Mouse (Mus musculus) right cerebral cortex, adult 18-20 months (tissue): Measurements from ENCODE around the gene Mrpl48.
"Not testable (repeated sequence)": the region's sequence is repeated elsewhere in the genome, so short reads cannot be mapped to it uniquely, and the experiment has no call there.

Experiments used
- DNase-seq: peaks from one replicate; pipeline ENCODE4 v3.0.0; 2022; ENCODE audit warnings: mixed read lengths

Mrpl48 gene

GRCm38 (mm10) chr7:100582727-100583236, 25.3 kb downstream of the Mrpl48 start:
- peak; percentile 90 for DNase-seq

- DNase-seq: no peak
These were observed 25.9 kb downstream of the Mrpl48 start for GRCm38 (mm10) chr7:100582235-100582634.

DNA sequence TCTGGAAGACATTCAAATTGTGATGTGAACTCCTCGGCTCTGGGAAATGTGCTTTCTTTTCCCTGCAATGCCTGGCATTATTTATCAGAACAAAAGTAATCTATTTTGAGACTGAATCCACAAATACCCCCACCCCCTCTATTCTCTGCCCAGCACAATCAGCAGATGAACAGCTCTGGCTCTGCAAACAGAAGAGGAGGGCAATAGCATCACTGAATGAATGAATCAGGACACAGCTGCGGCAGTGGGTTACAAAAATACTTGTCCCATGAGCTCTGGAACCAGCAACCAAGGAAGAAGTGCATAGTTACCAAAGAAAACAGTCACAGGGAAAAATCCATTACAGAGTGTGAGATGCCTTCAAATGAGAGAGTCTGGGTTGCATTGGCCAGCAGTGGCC, 29.3 kb downstream of the Mrpl48 start:
- DNase-seq: peak; percentile 37

GRCm38 (mm10) chr7:100572704-100573103, 35.4 kb downstream of the Mrpl48 start:
- DNase-seq: no peak

- DNase-seq: no peak
These were observed 36.0 kb downstream of the Mrpl48 start for GRCm38 (mm10) chr7:100572061-100572460.

DNA sequence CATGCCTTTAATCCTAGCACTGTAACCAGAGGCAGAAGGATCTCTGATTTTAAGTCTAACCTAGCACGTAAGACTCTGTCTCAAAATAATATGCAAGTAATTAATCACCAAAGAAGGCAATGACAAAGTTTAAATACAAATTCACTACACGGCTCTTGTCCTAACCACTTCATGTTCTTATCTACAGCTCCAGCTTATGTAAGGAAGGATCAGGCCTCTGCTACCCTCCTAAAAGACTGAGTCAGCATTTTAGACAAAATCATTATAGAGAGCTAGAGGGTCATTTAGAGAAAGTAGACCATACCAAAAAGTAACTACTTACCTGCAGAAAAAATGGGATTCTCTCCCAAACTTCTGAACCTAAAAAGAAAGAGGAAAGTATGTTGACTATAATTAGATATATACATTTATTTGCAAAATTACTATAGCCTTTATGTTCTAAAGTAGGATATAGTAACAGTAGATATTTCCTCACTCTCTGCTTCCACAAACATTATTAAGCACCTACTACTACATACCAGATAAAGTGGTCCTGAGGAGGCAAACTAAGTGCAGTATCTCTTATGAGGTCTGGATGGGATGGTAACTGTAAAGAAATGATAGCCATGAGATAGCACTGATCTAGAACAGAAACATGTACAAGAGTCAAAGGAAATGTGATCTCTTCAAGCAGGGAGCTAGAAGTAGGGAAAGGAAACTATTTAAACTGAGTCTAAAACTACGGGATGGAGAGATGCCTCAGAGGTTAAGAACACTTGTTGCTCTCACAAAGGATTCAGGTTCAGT, 37.0 kb downstream of the Mrpl48 start:
- DNase-seq: no peak

- no peak for DNase-seq
These were observed 38.2 kb downstream of the Mrpl48 start for GRCm38 (mm10) chr7:100569907-100570306.

DNA sequence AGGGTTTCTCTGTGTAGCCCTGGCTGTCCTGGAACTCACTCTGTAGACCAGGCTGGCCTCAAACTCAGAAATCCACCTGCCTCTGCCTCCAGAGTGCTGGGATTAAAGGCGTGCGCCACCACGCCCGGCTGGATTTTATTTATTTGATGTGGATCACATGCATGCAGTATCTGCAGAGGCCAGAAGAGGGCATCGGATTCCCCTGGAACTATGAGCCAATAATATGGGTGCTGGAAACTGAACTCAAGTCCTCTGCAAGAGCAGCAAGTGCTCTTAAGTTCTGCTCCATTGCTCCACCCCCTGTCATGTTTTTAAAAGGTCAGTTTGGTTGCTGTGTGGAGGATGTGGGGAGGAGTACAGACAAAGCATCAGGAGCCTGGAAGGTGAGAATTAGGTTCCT, 40.9 kb downstream of the Mrpl48 start:
- not testable (repeated sequence) for DNase-seq

GRCm38 (mm10) chr7:100561861-100562587, 46.1 kb downstream of the Mrpl48 start:
- DNase-seq: no peak

GRCm38 (mm10) chr7:100559331-100559730, 48.8 kb downstream of the Mrpl48 start:
- DNase-seq: no peak

DNA sequence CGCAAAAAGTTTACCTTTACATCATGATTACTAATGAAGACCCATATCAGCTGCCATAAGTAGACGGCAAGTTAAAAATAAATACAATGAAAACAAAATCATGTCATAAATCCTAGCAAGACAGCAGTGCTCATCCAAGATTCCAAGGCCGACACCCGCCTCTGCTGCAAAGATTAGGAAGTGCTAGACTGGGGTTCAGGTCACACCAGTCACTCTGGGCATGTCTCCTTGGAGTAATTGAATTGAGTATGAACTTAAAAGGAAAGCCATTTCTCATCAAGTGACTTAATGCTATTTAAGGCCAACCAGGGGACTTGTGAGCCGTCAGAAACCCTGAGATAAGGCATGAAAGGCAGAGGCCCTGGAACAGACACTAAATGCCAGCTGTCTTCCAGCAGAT, 50.9 kb downstream of the Mrpl48 start:
- no peak for DNase-seq

DNA sequence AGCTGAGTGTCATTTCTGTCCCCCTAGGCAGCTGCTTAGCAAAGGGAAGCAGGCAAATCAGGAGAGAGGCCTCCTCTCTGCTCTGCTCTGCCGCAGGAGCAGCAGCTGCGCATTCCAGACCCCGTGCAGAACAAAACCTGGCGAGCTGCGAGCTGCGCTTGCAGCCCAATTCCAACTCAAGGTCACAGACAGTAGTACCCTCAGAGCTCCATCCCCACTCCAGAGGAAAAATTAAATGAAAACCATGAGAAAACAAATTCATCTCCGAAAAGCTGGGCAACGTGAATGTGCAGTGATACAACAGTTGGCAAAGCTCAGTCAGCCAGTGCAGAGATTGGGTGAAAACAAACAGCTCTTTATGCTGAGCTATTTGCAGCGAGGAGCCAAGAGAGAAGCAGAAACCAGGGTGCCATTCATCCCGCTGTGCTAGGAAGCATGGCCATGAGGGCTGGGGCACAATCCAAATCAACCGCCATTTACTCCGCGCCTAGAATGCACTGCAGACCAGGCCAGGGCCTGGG, 52.6 kb downstream of the Mrpl48 start:
- peak; percentile 73 for DNase-seq

- DNase-seq: no peak
These were observed 53.2 kb downstream of the Mrpl48 start for GRCm38 (mm10) chr7:100554939-100555338.

DNA sequence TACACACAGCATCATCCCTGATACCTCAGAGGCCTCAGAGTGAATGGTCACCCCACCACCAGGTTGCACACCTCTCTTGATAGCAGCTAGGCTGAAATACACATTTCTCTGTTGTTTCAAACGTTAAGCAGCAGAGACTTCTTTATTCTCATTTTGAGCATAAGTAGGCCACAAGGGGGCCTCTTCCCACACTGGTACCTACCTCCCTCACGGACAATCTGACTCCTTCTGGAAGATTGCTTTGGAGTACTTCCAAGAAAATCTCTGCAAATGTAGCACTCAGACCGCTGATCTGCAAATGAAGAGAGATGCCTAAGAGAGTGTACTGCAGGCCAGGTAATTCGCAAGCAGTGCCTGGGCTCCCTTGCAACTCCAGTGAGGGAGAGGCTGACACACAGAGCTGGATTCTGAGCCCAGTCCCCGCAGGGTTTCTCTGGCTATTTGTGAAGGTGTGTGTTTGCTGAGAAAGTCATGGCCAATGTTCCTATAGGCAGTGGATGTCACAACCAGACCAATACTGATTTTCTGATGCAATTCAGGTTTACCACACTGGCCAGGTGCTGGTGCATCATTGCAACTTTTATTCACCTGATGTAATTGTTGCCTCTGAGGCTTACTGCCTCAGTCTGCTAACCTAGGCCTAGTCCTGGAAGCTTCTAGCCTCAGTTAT, 57.6 kb downstream of the Mrpl48 start:
- peak; percentile 65 for DNase-seq

GRCm38 (mm10) chr7:100549796-100550195, 58.3 kb downstream of the Mrpl48 start:
- no peak for DNase-seq

DNA sequence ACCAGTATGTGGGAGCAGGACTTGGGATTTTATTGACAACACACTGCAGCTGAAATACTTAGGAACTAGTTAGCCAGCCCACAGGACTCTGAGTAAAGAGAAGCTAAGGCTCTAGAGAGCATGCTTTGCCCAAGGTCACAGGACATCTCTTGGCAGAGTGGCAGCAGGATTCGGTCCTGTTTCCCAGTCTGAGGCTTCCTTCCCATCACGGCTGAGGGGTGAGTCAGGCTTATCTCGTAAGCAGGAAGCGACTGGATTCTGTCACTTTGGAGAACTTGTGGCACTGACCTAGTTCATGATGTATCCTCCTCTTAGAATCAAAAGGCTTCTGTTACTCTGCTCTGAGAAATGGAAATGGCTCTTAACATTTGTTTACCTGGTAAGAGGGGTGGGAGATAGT, 60.5 kb downstream of the Mrpl48 start:
- DNase-seq: no peak

DNA sequence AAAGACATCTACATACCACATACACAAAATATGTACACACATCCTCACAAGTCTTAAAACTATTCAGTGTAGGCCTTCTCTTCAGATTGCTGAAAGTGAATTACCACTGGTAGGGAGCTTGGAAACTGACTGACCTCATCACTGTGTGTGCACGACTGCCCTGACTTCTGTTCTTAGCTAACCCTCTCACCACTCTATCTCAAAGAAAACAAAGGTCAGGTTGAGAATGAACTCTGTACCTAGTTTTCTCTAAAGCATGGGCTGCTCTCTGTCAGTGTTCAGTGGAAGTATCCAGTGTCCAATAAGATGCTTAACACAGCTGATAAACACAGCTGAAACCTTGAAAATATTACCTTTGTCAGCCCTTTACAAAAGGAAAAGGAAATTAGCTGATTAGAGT, 63.7 kb downstream of the Mrpl48 start:
- no peak for DNase-seq

- DNase-seq: no peak
These were observed 68.6 kb downstream of the Mrpl48 start for GRCm38 (mm10) chr7:100539516-100539915.

- DNase-seq: no peak
These were observed 70.6 kb downstream of the Mrpl48 start for GRCm38 (mm10) chr7:100537519-100537902.

DNA sequence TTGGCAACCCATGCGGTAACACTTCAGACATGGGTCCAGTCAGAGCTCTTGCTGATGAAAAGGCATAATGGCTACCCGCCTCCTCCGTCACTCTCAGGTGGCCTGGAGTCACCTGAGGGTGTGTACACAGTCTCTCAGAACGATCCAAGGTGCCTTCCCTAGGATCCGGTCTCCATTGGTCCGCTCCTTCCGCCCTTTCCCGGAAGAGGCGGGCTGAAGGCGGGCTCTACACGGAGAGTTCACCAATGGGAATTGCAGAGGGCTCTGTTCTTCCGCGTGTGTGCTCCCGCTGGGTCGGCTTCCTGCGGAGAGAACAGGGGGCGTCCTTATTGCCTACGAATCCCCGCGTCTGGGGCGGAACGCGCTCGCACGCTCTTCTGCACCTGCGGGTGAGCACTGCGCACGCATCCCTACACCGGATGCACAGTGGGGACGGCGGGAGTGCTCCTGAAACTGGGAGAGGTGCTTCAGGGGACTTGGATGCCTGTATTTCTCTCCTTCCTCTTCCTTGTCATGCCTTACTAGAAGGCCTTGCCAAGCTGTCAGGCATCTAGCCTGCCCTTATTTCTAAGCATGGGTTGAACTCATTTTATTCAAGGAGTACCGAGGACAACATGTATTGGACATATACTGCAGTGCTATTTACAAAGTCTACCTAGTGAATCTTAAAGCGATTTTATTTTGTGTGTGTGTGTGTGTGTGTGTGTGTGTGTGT, 71.1 kb downstream of the Mrpl48 start, which contains the start of gene Coa4:
Gene Coa4, plus strand, starts transcription at position 268 of the 715 bp plus-strand sequence.
- peak; percentile 92 for DNase-seq

DNA sequence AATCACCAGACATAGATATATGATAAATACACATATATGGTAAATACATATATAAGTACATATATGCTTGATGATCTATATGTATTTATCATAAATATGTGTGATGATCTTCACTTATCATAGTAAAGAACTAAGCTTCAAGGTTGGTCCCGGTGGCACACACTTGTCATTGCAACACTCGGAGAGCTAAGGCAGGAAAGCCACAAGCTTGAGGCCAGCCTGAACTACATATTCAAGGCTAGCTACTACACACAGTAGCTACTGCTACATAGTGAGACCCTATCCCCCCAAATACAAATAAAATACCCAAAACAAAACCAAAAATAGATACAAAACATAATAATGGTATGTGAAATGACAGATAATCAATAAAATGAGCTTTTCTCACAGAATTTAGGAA, 72.3 kb downstream of the Mrpl48 start:
- no peak for DNase-seq

- DNase-seq: no peak
These were observed 73.9 kb downstream of the Mrpl48 start for GRCm38 (mm10) chr7:100534216-100534615.

- no peak for DNase-seq
These were observed 74.6 kb downstream of the Mrpl48 start for GRCm38 (mm10) chr7:100533503-100533902.
